Mouse (Mus musculus) T-helper 17 cell (primary cell): ENCODE data around the gene Srgap2.

ENCODE experiments used
- in situ Hi-C, 2 experiments: fragments of 300-600 bp; cut with MboI, MseI; formaldehyde crosslinking; loops; 1 replicate in 1 of 2; 2 replicates in 1 of 2; pipeline ENCODE4 v1.15.1; 2025; ENCODE audit warnings: high pct_unique_total_duplicates in 2 of 2

Gene Srgap2

GRCm38 (mm10) chr1:131293221-131293921, 233.8 kb downstream of the Srgap2 start:
- in situ Hi-C loops = loop anchor here in 1 of 2 experiments (5.0 kb wide), 1 partner anchor 264 kb away; no protein-coding TSS in a partner anchor

GRCm38 (mm10) chr1:131290648-131291047, 236.5 kb downstream of the Srgap2 start:
- in situ Hi-C loops = loop anchor here in 1 of 2 experiments (5.0 kb wide), 1 partner anchor 267 kb away; no protein-coding TSS in a partner anchor

GRCm38 (mm10) chr1:131288938-131289337, 238.2 kb downstream of the Srgap2 start:
- in situ Hi-C loops = loop anchor here in 1 of 2 experiments (5.0 kb wide), 2 partner anchors 33 to 263 kb away; no protein-coding TSS in a partner anchor

GRCm38 (mm10) chr1:131287267-131287666, 239.9 kb downstream of the Srgap2 start:
- in situ Hi-C loops = loop anchor here in 1 of 2 experiments (5.0 kb wide), 2 partner anchors 35 to 265 kb away; no protein-coding TSS in a partner anchor

GRCm38 (mm10) chr1:131286803-131287202, 240.3 kb downstream of the Srgap2 start:
- in situ Hi-C loops = loop anchor here in 1 of 2 experiments (5.0 kb wide), 2 partner anchors 35 to 265 kb away; no protein-coding TSS in a partner anchor

- in situ Hi-C loops = loop anchor here in 1 of 2 experiments (5.0 kb wide), 2 partner anchors 38 to 268 kb away; no protein-coding TSS in a partner anchor
Observed at GRCm38 (mm10) chr1:131284616-131285015, 242.5 kb downstream of the Srgap2 start.

- in situ Hi-C loops = no loop called here
Observed at GRCm38 (mm10) chr1:131284167-131284566, 243.0 kb downstream of the Srgap2 start.

GRCm38 (mm10) chr1:131281731-131282130, 245.4 kb downstream of the Srgap2 start:
- in situ Hi-C loops = no loop called here

- in situ Hi-C loops = no loop called here
Observed at GRCm38 (mm10) chr1:131280280-131280679, 246.9 kb downstream of the Srgap2 start.

- in situ Hi-C loops = no loop called here
Observed at GRCm38 (mm10) chr1:131279456-131279776, 247.7 kb downstream of the Srgap2 start, which contains the start of gene Ikbke. Gene Ikbke, minus strand, starts transcription at chr1:131279606.

GRCm38 (mm10) chr1:131278606-131279455, 248.3 kb downstream of the Srgap2 start:
- in situ Hi-C loops = no loop called here

GRCm38 (mm10) chr1:131276831-131277230, 250.3 kb downstream of the Srgap2 start:
- in situ Hi-C loops = no loop called here

- in situ Hi-C loops = no loop called here
Observed at GRCm38 (mm10) chr1:131275577-131275976, 251.6 kb downstream of the Srgap2 start.

- in situ Hi-C loops = no loop called here
Observed at GRCm38 (mm10) chr1:131274725-131275539, 252.2 kb downstream of the Srgap2 start.

GRCm38 (mm10) chr1:131269797-131270578, 257.2 kb downstream of the Srgap2 start:
- in situ Hi-C loops = no loop called here

- in situ Hi-C loops = no loop called here
Observed at GRCm38 (mm10) chr1:131268776-131269175, 258.4 kb downstream of the Srgap2 start.

- in situ Hi-C loops = loop anchor here in 1 of 2 experiments (5.0 kb wide), 1 partner anchor 142 kb away; no protein-coding TSS in a partner anchor
Observed at GRCm38 (mm10) chr1:131263905-131264304, 263.2 kb downstream of the Srgap2 start.

- in situ Hi-C loops = loop anchor here in 1 of 2 experiments (5.0 kb wide), 1 partner anchor 138 kb away; no protein-coding TSS in a partner anchor
Observed at GRCm38 (mm10) chr1:131260309-131260656, 266.9 kb downstream of the Srgap2 start.

- in situ Hi-C loops = loop anchor here (5.0 kb wide), 3 partner anchors 42 to 137 kb away; no protein-coding TSS in a partner anchor
Observed at GRCm38 (mm10) chr1:131259632-131260308, 267.4 kb downstream of the Srgap2 start.

GRCm38 (mm10) chr1:131257288-131257687, 269.9 kb downstream of the Srgap2 start:
- in situ Hi-C loops = loop anchor here (5.0 kb wide), 3 partner anchors 40 to 135 kb away; no protein-coding TSS in a partner anchor
